Mouse (Mus musculus) CH12.LX (cell line): ENCODE data around the gene Dennd2c. TPM values are rescaled to one million over a fixed set of nuclear protein-coding genes. Genes with fewer than 3 reads are reported as not detected.

ENCODE experiments used
- DNase-seq: peaks from one replicate; pipeline ENCODE4 v3.0.0-alpha.2; 2013; ENCODE audit errors: extremely low read depth
- H3K27ac ChIP-seq: 2 replicates; pipeline ENCODE4 v1.5.1; 2012; ENCODE audit warnings: low read depth, mild to moderate bottlenecking, control low read depth, moderate library complexity; ENCODE audit not compliant: insufficient read depth
- H3K27me3 ChIP-seq: replicated peaks from 2 replicates; pipeline ENCODE3; 2012; ENCODE audit warnings: inconsistent platforms
- H3K36me3 ChIP-seq, 2 experiments: replicated peaks in 1 of 2; 2 replicates each; pipeline versions ENCODE3 to v1.6.1; 2012; ENCODE audit warnings: inconsistent platforms in 1 of 2, low read length in 1 of 2, mild to moderate bottlenecking in 1 of 2, mixed read lengths in 1 of 2, moderate library complexity in 1 of 2; ENCODE audit not compliant: control insufficient read depth in 1 of 2, insufficient read depth in 1 of 2
- H3K4me1 ChIP-seq, 2 experiments: 2 replicates each; pipeline ENCODE4 v1.6.1; 2012; ENCODE audit warnings: inconsistent platforms in 1 of 2, moderate library complexity in 1 of 2; ENCODE audit not compliant: insufficient read depth in 2 of 2, control insufficient read depth in 1 of 2
- H3K4me2 ChIP-seq: 2 replicates; pipeline ENCODE4 v1.6.1; 2012; ENCODE audit warnings: low read depth, mild to moderate bottlenecking, control low read depth; ENCODE audit not compliant: poor library complexity, insufficient read depth, severe bottlenecking
- H3K4me3 ChIP-seq, 3 experiments: fragments of 150-350 bp in 1 of 3; sonication (generic) in 1 of 3; replicated peaks in 1 of 3; 2 replicates each; pipeline versions ENCODE3 to v1.5.1; 2011 to 2012; ENCODE audit warnings: low read depth in 2 of 3, low read length in 2 of 3, mild to moderate bottlenecking in 2 of 3, moderate library complexity in 2 of 3, control low read depth in 1 of 3, improper control_type of control experiment in 1 of 3, inconsistent platforms in 1 of 3, mixed read lengths in 1 of 3; ENCODE audit not compliant: poor library complexity in 1 of 3
- H3K79me2 ChIP-seq: replicated peaks from 2 replicates; pipeline ENCODE4 v1.6.1; 2012; ENCODE audit warnings: mild to moderate bottlenecking, moderate library complexity; ENCODE audit not compliant: control insufficient read depth, poor library complexity, insufficient read depth, severe bottlenecking; ENCODE audit errors: extremely low read depth
- H3K9ac ChIP-seq: 2 replicates; pipeline ENCODE4 v1.6.1; 2012; ENCODE audit warnings: low read depth, mild to moderate bottlenecking, control low read depth, moderate library complexity; ENCODE audit not compliant: insufficient read depth
- H3K9me3 ChIP-seq: replicated peaks from 2 replicates; pipeline ENCODE3; 2012; ENCODE audit warnings: low read length, inconsistent platforms, mixed read lengths
- CHD2 ChIP-seq: IDR thresholded peaks from 2 replicates; pipeline ENCODE4 v1.6.1; 2011; ENCODE audit warnings: low read length, improper control_type of control experiment
- CTCF ChIP-seq, 2 experiments: IDR thresholded peaks in 1 of 2; conservative IDR thresholded peaks in 1 of 2; 2 replicates each; pipeline ENCODE4 v1.5.1; 2011 to 2012; ENCODE audit warnings: low read depth in 2 of 2, low read length in 2 of 2, improper control_type of control experiment in 1 of 2, inconsistent platforms in 1 of 2, mild to moderate bottlenecking in 1 of 2, moderate library complexity in 1 of 2
- E2F4 ChIP-seq: IDR thresholded peaks from 2 replicates; pipeline ENCODE4 v1.6.1; 2011; ENCODE audit warnings: low read depth, low read length, improper control_type of control experiment; ENCODE audit not compliant: insufficient replicate concordance
- ELF1 ChIP-seq: IDR thresholded peaks from 2 replicates; pipeline ENCODE4 v1.6.1; 2014; ENCODE audit warnings: low read depth, mild to moderate bottlenecking, inconsistent platforms, low read length, improper control_type of control experiment
- ETS1 ChIP-seq: conservative IDR thresholded peaks from 2 replicates; pipeline ENCODE4 v1.6.1; 2012; ENCODE audit warnings: low read depth, mild to moderate bottlenecking, inconsistent platforms, low read length, improper control_type of control experiment, moderate library complexity
- HCFC1 ChIP-seq: IDR thresholded peaks from 2 replicates; pipeline ENCODE4 v1.6.1; 2012; ENCODE audit warnings: low read depth, mild to moderate bottlenecking, inconsistent platforms, low read length, improper control_type of control experiment
- KAT2A ChIP-seq: IDR thresholded peaks from 2 replicates; pipeline ENCODE4 v1.6.1; 2012; ENCODE audit warnings: low read length, improper control_type of control experiment, inconsistent platforms; ENCODE audit not compliant: insufficient replicate concordance
- MAFK ChIP-seq: IDR thresholded peaks from 2 replicates; pipeline ENCODE4 v1.6.1; 2011; ENCODE audit warnings: low read length, improper control_type of control experiment; ENCODE audit not compliant: insufficient replicate concordance
- MAX ChIP-seq: IDR thresholded peaks from 2 replicates; pipeline ENCODE4 v1.6.1; 2011; ENCODE audit warnings: low read length, improper control_type of control experiment
- MAZ ChIP-seq: IDR thresholded peaks from 2 replicates; pipeline ENCODE4 v1.6.1; 2012; ENCODE audit warnings: low read depth, mild to moderate bottlenecking, inconsistent platforms, low read length, improper control_type of control experiment, moderate library complexity
- MEF2A ChIP-seq: IDR thresholded peaks from 2 replicates; pipeline ENCODE4 v1.6.1; 2014; ENCODE audit warnings: low read depth, mild to moderate bottlenecking, inconsistent platforms, low read length, improper control_type of control experiment, borderline replicate concordance
- MXI1 ChIP-seq: IDR thresholded peaks from 2 replicates; pipeline ENCODE4 v1.6.1; 2011; ENCODE audit warnings: mild to moderate bottlenecking, low read depth, low read length, improper control_type of control experiment
- MYC ChIP-seq: IDR thresholded peaks from 2 replicates; pipeline ENCODE4 v1.6.1; 2011; ENCODE audit warnings: low read depth, mild to moderate bottlenecking, improper control_type of control experiment, low read length
- NELFE ChIP-seq: IDR thresholded peaks from 2 replicates; pipeline ENCODE4 v1.6.1; 2011; ENCODE audit warnings: low read depth, low read length, improper control_type of control experiment
- POLR2AphosphoS2 ChIP-seq: IDR thresholded peaks from 2 replicates; pipeline ENCODE4 v1.6.1; 2011; ENCODE audit warnings: low read depth, low read length, improper control_type of control experiment
- RAD21 ChIP-seq: IDR thresholded peaks from 2 replicates; pipeline ENCODE4 v1.6.1; 2011; ENCODE audit warnings: low read depth, mild to moderate bottlenecking, low read length, improper control_type of control experiment, moderate library complexity
- SMC3 ChIP-seq: IDR thresholded peaks from 2 replicates; pipeline ENCODE4 v1.6.1; 2011; ENCODE audit warnings: low read depth, low read length, improper control_type of control experiment
- TBP ChIP-seq: conservative IDR thresholded peaks from 2 replicates; pipeline ENCODE4 v1.6.1; 2011; ENCODE audit warnings: low read depth, low read length, improper control_type of control experiment
- USF1 ChIP-seq: IDR thresholded peaks from 2 replicates; pipeline ENCODE4 v1.6.1; 2014; ENCODE audit warnings: low read depth, mild to moderate bottlenecking, inconsistent platforms, low read length, improper control_type of control experiment
- ZC3H11A ChIP-seq: IDR thresholded peaks from 2 replicates; pipeline ENCODE4 v1.6.1; 2012; ENCODE audit warnings: low read depth, mild to moderate bottlenecking, inconsistent platforms, low read length, improper control_type of control experiment
- ZMIZ1 ChIP-seq: IDR thresholded peaks from 2 replicates; pipeline ENCODE4 v1.6.1; 2012; ENCODE audit warnings: low read depth, mild to moderate bottlenecking, inconsistent platforms, low read length, improper control_type of control experiment
- dilution Hi-C: fragments of 300-500 bp; cut with MboI; formaldehyde crosslinking; loops from 2 replicates; pipeline ENCODE4 v1.14.3; 2020; ENCODE audit warnings: low sequenced_read_pairs; ENCODE audit not compliant: extremely low pct_unique_long_range_greater_than_20kb, extremely low pct_ligation_motif_present
- in situ Hi-C: fragments of 300-500 bp; cut with MboI; formaldehyde crosslinking; loops from 3 replicates; pipeline ENCODE4 v1.14.3; 2019; ENCODE audit warnings: low sequenced_read_pairs, low pct_ligation_motif_present, low pct_unique_long_range_greater_than_20kb, mixed read lengths
- polyA plus RNA-seq: library from polyadenylated mRNA; unstranded; fragments of >175 nt; gene quantifications from 2 replicates; pipeline ENCODE4 v1.2.1, GENCODE M21; 2012; ENCODE audit warnings: low read depth; ENCODE audit not compliant: insufficient read length
- total RNA-seq, 2 experiments: library from RNA; depleted of rRNA; stranded (reverse); fragments of 300-350 nt in 1 of 2; fragments of >200 nt in 1 of 2; gene quantifications; 2 replicates each; pipeline ENCODE4 v1.2.3; 2012 to 2014

Gene Dennd2c
- total and polyA plus RNA-seq, 3 experiments: 0.13 to 0.27 (median 0.19) TPM

GRCm38 (mm10) chr3:103126138-103126537 lies 23.7 kb downstream of the Dennd2c start:
- H3K9me3 ChIP-seq: no peaks in the 10 kb centered on the region
- H3K27ac ChIP-seq: no peak overlapping the region
- H3K4me3 ChIP-seq: no peak overlapping the region
- no peak for TF ChIP-seq MXI1
- TF ChIP-seq USF1: no peak
- TF ChIP-seq MYC: no peak
- no peak for TF ChIP-seq ZMIZ1
- TF ChIP-seq MAZ: no peak
- TF ChIP-seq RAD21: peak; percentile 12; the same call in 1 of the 2 replicates
- TF ChIP-seq ZC3H11A: no peak
- no peak for TF ChIP-seq POLR2AphosphoS2
- TF ChIP-seq MEF2A: no peak
- TF ChIP-seq MAX: no peak
- no peak for TF ChIP-seq TBP
- TF ChIP-seq CHD2: no peak
- TF ChIP-seq ELF1: no peak
- peak in 1 of 2 experiments; percentile 18; a peak in 1 of 4 replicates for TF ChIP-seq CTCF (conservative IDR thresholded peaks at IDR 0.05 in 1 of 2, IDR thresholded peaks at IDR 0.05 in 1 of 2; ENCODE audit: low read depth in 2 of 2, low read length in 2 of 2)
- TF ChIP-seq, all 38 proteins: peak for 2
- Histone ChIP-seq H3K4me2 (no peak overlapping the region), H3K9ac (no peak overlapping the region), H3K4me1 (peaks cover 0 to 15% of the 10 kb centered on the region in 2 experiments; a peak in 2 of 4 replicates), H3K27me3 (no peaks in the 10 kb centered on the region), H3K36me3 (no peaks in the 10 kb centered on the region), H3K79me2 (no peaks in the 10 kb centered on the region)
- DNase-seq: no peak
- in situ Hi-C loops: no loop called here
- dilution Hi-C loops: no loop called here

GRCm38 (mm10) chr3:103127177-103127576 lies 24.8 kb downstream of the Dennd2c start:
- in situ Hi-C loops: no loop called here
- TF ChIP-seq HCFC1 (no peak), MAFK (no peak), MYC (no peak), E2F4 (no peak), NELFE (no peak), MAZ (no peak), ETS1 (no peak), KAT2A (no peak), MXI1 (no peak), USF1 (no peak), CTCF (conservative IDR thresholded peaks at IDR 0.05 in 1 of 2, IDR thresholded peaks at IDR 0.05 in 1 of 2; ENCODE audit: low read depth in 2 of 2, low read length in 2 of 2) (no peak), SMC3 (no peak), RAD21 (no peak), ZMIZ1 (no peak)
- H3K79me2 ChIP-seq: no peaks in the 10 kb centered on the region
- H3K9ac ChIP-seq: no peak overlapping the region
- H3K36me3 ChIP-seq: no peaks in the 10 kb centered on the region
- no peak overlapping the region for H3K4me2 ChIP-seq
- no peaks in the 10 kb centered on the region for H3K27me3 ChIP-seq
- no peak overlapping the region for H3K4me3 ChIP-seq
- no peak for DNase-seq
- peaks cover 0 to 15% of the 10 kb centered on the region in 2 experiments; a peak in 2 of 4 replicates for H3K4me1 ChIP-seq
- dilution Hi-C loops: no loop called here
- no peaks in the 10 kb centered on the region for H3K9me3 ChIP-seq
- no peak overlapping the region for H3K27ac ChIP-seq
